Mouse (Mus musculus) myocyte (in vitro differentiated cells): ENCODE results near the gene Fam229b.

Experiments
- CEBPB ChIP-seq: IDR thresholded peaks from 2 replicates; pipeline ENCODE4 v1.6.1; 2011; ENCODE audit warnings: mild to moderate bottlenecking, moderate library complexity; ENCODE audit not compliant: poor library complexity, insufficient read depth, severe bottlenecking
- E2F4 ChIP-seq: IDR thresholded peaks from one replicate; pipeline ENCODE4 v1.6.1; 2011; ENCODE audit warnings: mild to moderate bottlenecking, control low read depth, moderate library complexity; ENCODE audit not compliant: insufficient read depth
- MAX ChIP-seq: IDR thresholded peaks from one replicate; pipeline ENCODE4 v1.6.1; 2011; ENCODE audit warnings: low read depth, mild to moderate bottlenecking, control low read depth
- MYOG ChIP-seq, 3 experiments: IDR thresholded peaks; one replicate each; pipeline ENCODE4 v1.6.1; 2011; ENCODE audit warnings: control low read depth in 2 of 3, low read depth in 2 of 3, mild to moderate bottlenecking in 2 of 3; ENCODE audit not compliant: insufficient read length in 2 of 3, control insufficient read depth in 1 of 3, insufficient read depth in 1 of 3
- POLR2A ChIP-seq: IDR thresholded peaks from one replicate; pipeline ENCODE4 v1.6.1; 2011; ENCODE audit warnings: low read depth, mild to moderate bottlenecking, control low read depth, moderate library complexity; ENCODE audit not compliant: insufficient read length
- POLR2AphosphoS2 ChIP-seq: IDR thresholded peaks from one replicate; pipeline ENCODE4 v1.6.1; 2011; ENCODE audit warnings: low read depth, control low read depth; ENCODE audit not compliant: insufficient read length
- REST ChIP-seq: IDR thresholded peaks from one replicate; pipeline ENCODE4 v1.6.1; 2011; ENCODE audit warnings: mild to moderate bottlenecking, control low read depth, moderate library complexity; ENCODE audit not compliant: insufficient read depth, insufficient read length
- SRF ChIP-seq: IDR thresholded peaks from one replicate; pipeline ENCODE4 v1.6.1; 2011; ENCODE audit warnings: low read depth; ENCODE audit not compliant: control insufficient read depth, insufficient read length
- TCF12 ChIP-seq: IDR thresholded peaks from one replicate; pipeline ENCODE4 v1.6.1; 2011; ENCODE audit warnings: mild to moderate bottlenecking, control low read depth; ENCODE audit not compliant: poor library complexity, insufficient read depth, severe bottlenecking
- TCF3 ChIP-seq: IDR thresholded peaks from one replicate; pipeline ENCODE4 v1.6.1; 2011; ENCODE audit warnings: low read depth, control low read depth; ENCODE audit not compliant: insufficient read length
- USF1 ChIP-seq: IDR thresholded peaks from one replicate; pipeline ENCODE4 v1.6.1; 2011; ENCODE audit warnings: low read depth, mild to moderate bottlenecking, control low read depth, moderate library complexity

GRCm38 (mm10) chr10:39109489-39109874, 24.2 kb downstream of the Fam229b start:
- TF ChIP-seq POLR2A = no peak
- no peak for TF ChIP-seq USF1
- no peak for TF ChIP-seq TCF12
- TF ChIP-seq E2F4 = no peak
- no peak for TF ChIP-seq CEBPB
- TF ChIP-seq MAX = no peak
- TF ChIP-seq MYOG (IDR thresholded peaks at IDR 0.05; ENCODE audit: control insufficient read depth in 1 of 3, insufficient read depth in 1 of 3, insufficient read length in 2 of 3, low read depth in 2 of 3) = no peak
- TF ChIP-seq POLR2AphosphoS2 = no peak
- TF ChIP-seq TCF3 = no peak
- no peak for TF ChIP-seq SRF
- TF ChIP-seq REST = no peak
